Mouse (Mus musculus) frontal cortex, postnatal 10 days (tissue): ENCODE measurements around the gene Bmp2k.
"Not testable (repeated sequence)": the region's sequence is repeated elsewhere in the genome, so short reads cannot be mapped to it uniquely, and the experiment has no call there.

ENCODE experiments used
- DNase-seq, 2 experiments: peaks; one replicate each; pipeline ENCODE4 v3.0.0; 2022; ENCODE audit warnings: low spot score in 2 of 2, mixed read lengths in 1 of 2

Bmp2k gene

GRCm38 (mm10) chr5:97001571-97001970 lies 4.1 kb downstream of the Bmp2k start:
- DNase-seq, result no peak

DNA sequence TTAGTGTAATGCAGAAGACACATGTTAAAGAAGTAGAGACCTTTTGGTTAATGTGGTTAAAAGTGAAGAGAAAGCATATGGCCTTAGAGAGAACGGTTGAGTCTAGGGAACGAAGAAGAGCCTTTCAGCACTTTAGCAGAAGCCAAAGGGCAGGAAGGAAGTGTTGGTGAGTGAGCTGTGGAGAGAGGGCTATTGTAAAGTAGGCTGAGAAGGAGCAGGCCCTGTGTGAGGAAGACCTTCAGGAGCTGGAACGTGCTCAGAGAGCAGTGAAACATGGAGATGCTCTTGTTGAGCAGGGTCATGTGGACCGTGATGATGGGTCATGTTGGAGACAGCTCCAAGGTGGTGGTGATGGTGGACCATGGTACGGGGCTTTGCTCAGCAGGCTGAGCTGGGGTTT lies 4.8 kb downstream of the Bmp2k start:
- DNase-seq, result no peak

- no peak for DNase-seq
Measured at GRCm38 (mm10) chr5:97002937-97003336, 5.4 kb downstream of the Bmp2k start.

DNA sequence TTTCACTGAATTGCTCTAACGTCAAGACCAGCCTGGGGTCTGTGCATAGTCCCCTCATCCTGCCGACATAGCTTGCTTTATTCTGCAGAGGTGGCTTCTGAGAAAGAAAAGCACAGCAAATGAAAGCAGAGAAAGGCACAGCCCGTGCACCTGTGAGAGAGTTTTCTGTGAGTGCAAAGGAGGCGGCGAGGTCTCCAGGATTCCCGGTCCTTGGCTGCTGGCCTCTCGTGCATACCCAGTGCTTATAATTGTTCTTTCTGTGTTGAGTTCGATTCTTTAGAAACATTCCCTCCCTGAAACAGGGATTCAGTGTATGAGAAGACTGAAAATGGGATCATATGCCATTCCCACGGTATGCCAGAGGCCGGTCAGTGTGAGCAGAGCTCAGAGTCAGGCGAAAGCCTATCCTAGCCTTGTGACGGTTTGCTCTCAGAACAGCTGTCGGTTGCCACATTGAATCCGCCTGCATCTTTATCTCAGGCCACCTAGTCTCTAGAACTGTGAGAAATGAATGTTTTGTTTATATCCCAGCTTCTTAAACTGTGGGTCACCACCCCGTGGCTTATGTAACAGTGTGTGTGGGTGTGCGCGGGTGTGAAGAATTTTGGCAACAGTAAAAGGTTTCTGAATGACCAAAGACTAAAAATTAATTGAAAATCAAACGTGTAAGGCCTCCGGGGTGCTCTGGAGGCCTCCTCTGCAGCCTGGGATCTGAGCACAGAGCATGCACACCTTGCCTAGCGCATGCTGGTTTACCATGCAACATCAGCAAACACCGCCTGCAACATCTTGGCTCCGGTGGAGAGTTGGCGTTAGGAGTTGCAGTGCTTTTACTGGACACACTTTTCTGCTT lies 6.9 kb downstream of the Bmp2k start:
- DNase-seq, result no peak

DNA sequence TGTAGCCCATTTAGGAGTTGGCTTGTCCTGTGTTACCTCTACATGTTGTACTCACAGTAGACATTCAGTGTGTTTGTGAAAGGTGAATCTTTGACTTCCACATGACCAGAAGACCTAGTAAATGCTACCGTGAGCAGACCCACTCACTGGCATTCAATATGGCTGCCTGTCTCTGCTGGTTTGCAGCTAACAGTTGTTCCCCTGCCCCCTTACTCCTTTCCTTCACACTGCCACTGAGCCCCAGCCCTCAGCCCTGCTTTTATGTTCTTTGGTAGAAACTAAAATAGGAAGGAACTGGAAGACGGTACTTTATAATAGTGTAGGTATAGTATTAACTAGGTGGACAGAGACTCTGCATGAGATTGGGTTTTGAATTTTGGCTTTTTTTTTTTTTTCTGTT lies 8.4 kb downstream of the Bmp2k start:
- DNase-seq, result no peak

DNA sequence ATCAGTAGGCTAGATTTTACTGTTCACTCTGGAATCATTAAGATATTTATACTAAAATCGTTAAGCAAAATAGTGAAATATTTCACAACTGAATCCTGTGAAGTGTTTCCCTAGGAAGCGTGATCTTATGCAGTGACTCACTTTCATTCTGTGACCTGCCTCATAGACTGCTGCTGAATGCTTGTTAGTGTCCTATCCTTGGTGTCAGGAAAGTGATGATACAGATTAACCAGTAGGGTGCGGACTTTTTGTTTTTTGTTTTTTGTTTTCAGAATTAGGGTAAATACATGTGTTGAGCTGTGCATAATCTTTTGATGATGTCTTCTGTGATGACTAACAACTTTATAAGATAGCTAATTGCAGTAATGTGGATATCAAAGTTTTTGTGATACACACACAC lies 9.4 kb downstream of the Bmp2k start:
- DNase-seq, result no peak

- no peak for DNase-seq
Measured at GRCm38 (mm10) chr5:97007496-97007895, 10.0 kb downstream of the Bmp2k start.

- DNase-seq, result not testable (repeated sequence)
Measured at GRCm38 (mm10) chr5:97009140-97009539, 11.7 kb downstream of the Bmp2k start.

- no peak for DNase-seq
Measured at GRCm38 (mm10) chr5:97009601-97010335, 12.3 kb downstream of the Bmp2k start.

DNA sequence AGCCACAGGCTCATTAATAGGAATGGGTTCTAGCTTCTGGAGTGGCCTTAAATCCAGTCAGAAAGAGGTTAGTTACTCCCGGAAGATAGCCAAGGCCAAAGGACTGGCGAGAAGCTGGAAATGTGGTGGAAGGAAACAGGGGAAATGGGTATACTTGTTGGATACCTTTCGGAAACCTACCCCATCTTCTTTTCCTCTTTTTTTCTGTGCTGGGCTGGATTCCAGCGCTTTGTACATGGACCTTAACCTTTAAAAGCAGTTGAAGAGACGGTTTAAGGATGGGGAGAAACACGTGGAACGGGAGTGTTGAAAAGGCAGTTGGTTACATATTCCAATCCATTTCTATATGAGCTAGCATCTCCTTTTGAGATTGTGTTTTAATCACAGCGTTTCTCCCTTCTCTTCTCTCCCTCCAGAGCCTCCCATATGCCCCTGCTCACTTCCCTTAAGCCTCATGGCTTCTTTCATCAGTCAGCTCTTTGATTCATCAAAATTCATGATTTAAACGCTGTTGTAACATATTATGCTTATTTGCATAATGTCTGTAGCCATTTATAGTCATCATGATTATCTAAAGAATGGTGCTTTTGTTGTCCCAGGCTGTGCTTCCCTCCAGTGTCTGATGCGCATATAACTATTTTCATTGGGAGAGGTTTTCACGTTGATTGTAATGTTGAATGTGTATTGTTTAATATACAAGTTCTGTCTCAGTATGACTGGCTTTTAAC lies 18.5 kb downstream of the Bmp2k start:
- DNase-seq, result no peak

- DNase-seq, result no peak
Measured at GRCm38 (mm10) chr5:97016842-97017577, 19.5 kb downstream of the Bmp2k start.

GRCm38 (mm10) chr5:97022305-97023278 lies 25.1 kb downstream of the Bmp2k start:
- DNase-seq, result no peak

- no peak for DNase-seq
Measured at GRCm38 (mm10) chr5:97024834-97025233, 27.3 kb downstream of the Bmp2k start.

- no peak for DNase-seq
Measured at GRCm38 (mm10) chr5:97025650-97026049, 28.2 kb downstream of the Bmp2k start.

DNA sequence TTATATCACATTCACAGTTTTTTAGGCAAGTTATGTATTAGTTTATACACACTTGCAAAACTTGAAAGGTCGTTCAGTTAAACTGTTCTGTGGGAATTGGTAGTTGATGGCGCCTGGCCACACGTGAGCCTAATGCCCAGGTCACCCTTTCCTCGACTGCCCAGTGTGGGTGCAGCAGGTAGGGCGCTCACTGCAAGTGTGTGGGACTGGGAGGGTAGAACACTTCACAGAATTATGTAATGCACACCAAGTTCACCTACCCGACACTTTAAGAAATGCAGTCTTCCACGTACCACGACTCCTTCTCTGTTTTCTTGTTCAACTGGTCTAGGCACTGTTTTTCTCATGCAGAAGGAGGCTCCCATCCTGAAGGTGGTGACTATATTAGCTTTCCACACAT lies 30.5 kb downstream of the Bmp2k start:
- DNase-seq, result no peak

DNA sequence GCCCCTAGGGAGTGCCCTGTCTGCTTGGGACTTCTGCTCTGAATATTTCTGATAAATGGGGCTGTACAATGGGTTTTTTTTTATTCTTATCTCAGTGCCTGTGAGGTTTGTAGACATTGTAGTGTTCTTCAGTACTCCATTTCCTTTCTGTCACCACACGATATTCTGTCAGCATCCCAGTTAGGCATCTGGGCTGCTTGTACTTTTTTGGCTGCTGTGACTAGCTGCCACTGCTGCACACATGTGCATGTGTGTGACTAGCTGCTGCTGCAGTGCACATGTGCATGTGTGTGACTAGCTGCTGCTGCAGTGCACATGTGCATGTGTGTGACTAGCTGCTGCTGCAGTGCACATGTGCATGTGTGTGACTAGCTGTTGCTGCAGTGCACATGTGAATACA lies 31.4 kb downstream of the Bmp2k start:
- not testable (repeated sequence) for DNase-seq

DNA sequence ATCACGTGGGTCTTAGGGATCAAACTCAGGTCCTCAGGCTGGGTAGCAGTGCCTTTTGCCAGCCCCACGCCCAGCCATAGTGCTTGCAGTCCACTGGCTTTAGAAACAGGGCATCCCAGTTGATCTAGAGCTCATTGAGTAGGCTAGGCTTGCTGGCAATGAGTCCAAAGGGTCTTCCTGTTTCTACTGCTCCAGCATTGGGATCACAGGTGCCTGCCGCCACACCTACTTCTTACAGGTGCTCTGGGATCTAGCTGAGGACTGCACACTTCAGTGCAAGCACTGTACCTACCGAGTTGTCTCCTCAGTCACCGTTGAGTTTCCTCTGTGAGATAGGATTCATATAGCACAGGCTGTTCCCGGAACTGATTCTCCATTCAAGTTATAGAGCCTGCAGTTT lies 34.3 kb downstream of the Bmp2k start:
- DNase-seq, result no peak

- DNase-seq, result no peak
Measured at GRCm38 (mm10) chr5:97045260-97045659, 47.8 kb downstream of the Bmp2k start.

DNA sequence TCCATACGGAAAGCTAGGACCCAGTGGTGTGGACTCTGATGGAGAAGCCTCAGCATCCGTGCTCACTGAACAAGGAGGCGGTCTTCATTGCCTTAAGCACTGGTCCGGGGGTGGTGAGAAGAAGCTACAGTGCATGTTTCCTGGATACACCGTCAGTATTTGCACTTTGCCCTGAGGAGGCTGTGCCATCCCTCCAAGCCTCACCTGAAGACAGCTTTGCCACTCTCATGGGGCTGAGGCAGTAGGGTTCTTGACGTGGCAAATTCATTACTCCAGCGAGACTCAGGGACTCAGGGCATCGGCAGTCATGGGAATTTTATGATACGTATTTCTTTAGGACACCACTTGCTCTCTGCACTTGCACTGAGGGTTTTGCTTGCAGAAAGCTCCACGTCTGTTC lies 49.2 kb downstream of the Bmp2k start:
- no peak for DNase-seq

DNA sequence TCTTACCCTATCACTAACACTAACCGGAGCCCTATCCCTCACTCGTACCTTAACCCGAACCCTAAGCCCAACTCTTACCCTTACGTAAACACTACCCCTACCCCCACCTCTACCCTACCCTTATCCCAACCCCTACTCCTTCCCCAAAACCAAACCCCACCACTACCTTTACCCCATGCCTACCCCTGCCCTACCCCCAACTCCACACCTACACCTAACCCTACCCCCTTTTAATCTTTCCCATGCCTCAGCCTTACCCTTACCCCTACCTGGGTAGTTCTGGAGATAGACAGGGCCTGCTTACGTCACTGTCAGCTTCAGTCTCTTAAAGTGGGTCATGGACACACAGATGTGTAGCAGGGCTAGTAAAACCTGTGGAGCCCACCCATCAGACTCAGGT lies 51.4 kb downstream of the Bmp2k start:
- no peak for DNase-seq

DNA sequence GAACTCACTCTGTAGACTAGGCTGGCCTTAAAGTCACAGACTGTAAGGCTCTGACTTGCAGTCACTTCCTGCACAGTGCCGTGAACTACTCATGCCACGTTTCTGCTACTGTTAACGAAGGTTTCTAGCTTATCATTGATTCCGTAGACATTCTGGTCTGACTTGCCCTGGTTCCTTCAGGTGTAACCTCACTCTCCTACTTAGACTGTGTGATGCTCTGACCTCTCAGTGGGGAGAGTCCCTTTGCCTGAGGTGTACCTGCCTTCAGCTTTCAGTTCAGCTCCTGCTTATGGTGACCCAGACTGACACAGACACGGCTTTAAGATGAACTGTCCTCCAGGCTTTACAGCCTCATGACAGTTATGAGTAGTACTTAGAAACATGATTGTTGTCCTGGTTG lies 56.7 kb downstream of the Bmp2k start:
- DNase-seq, result no peak
